Mouse (Mus musculus) megakaryocyte, embryonic 14.5 days (primary cell): ENCODE data around the gene Klk1b4. TPM values are rescaled to one million over a fixed set of nuclear protein-coding genes. Genes with fewer than 3 reads are reported as not detected.
"Not testable (repeated sequence)": the region's sequence is repeated elsewhere in the genome, so short reads cannot be mapped to it uniquely, and the experiment has no call there.

ENCODE experiments used
- H3K27me3 ChIP-seq: replicated peaks from 2 replicates; pipeline ENCODE3; 2012; ENCODE audit warnings: inconsistent platforms
- H3K36me3 ChIP-seq: replicated peaks from 2 replicates; pipeline ENCODE3; 2012; ENCODE audit warnings: low read length, inconsistent platforms, mixed read lengths
- H3K4me1 ChIP-seq: 2 replicates; pipeline ENCODE4 v1.6.1; 2012; ENCODE audit warnings: inconsistent platforms
- H3K4me3 ChIP-seq: replicated peaks from 2 replicates; pipeline ENCODE3; 2012; ENCODE audit warnings: moderate library complexity, mild to moderate bottlenecking, inconsistent platforms
- H3K9me3 ChIP-seq: 2 replicates; pipeline ENCODE4 v1.6.1; 2012; ENCODE audit warnings: inconsistent platforms
- FLI1 ChIP-seq: IDR thresholded peaks from 2 replicates; pipeline ENCODE4 v1.6.1; 2012; ENCODE audit warnings: low read length, inconsistent platforms, mixed read lengths
- GATA1 ChIP-seq: IDR thresholded peaks from 3 replicates; pipeline ENCODE4 v1.6.1; 2012; ENCODE audit warnings: mixed read lengths, low read length, inconsistent platforms, borderline replicate concordance
- polyA plus RNA-seq: library from polyadenylated mRNA; stranded (reverse); fragments of >175 nt; gene quantifications from 2 replicates; pipeline ENCODE4 v1.2.3, GENCODE M21; 2012; ENCODE audit warnings: low replicate concordance; ENCODE audit not compliant: insufficient read depth

The Klk1b4 gene
- polyA plus RNA-seq, 1 experiment = not detected

DNA sequence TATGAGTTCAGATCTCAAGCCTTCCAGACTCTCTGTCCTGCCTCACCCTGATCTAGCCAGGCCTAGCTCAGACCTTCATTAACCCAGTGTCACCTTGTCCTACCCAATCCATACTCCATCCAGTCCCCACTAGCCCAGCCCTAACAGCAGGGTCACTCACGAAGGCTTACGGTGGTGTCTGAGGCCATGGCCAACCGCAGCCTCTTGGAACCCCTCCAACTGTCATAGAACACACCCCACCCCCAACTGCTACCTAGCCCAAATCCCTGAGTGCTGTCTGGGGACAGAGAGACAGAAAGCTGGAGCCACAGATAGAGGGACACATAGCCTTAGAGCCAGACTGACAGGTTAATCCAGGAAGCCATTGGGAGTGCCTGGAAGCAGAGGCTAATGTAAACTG, 28.7 kb downstream of the Klk1b4 start, which contains the start of gene Gm36864:
TSS of gene Gm36864 (plus strand) at position 269 of the 400 bp plus-strand sequence.
- Histone ChIP-seq H3K36me3 (no peaks in the 10 kb centered on the region), H3K4me3 (no peak within 1 kb of the TSS), H3K4me1 (peaks cover 29% of the 10 kb centered on the region), H3K9me3 (no peaks in the 10 kb centered on the region), H3K27me3 (peaks cover 45% of the 10 kb centered on the region)
- no peak for TF ChIP-seq FLI1
- TF ChIP-seq GATA1 = no peak

DNA sequence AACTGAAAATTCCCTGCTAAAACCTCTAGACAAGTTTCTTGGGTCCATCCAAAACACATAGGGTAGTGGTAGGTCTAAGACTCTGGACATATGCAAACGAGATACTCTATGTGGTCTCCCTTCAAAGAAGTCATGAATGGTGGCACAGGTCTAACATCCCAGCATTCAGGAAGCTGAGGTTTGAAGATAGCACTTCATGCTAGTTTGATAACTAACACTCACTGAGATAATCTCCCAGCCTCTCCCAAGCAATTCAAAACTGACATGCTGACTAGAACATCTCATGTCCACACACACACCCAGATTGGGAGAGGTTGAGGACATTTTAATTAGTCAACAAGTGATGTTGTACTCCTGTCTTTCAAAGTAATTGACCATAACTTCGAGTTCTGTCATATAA, 32.7 kb downstream of the Klk1b4 start:
- Histone ChIP-seq H3K27me3 (peaks cover 37% of the 10 kb centered on the region), H3K9me3 (peaks cover 3% of the 10 kb centered on the region; the same call in 1 of the 2 replicates), H3K4me3 (no peak overlapping the region), H3K36me3 (no peaks in the 10 kb centered on the region), H3K4me1 (peaks cover 39% of the 10 kb centered on the region)
- no peak for TF ChIP-seq FLI1
- no peak for TF ChIP-seq GATA1

DNA sequence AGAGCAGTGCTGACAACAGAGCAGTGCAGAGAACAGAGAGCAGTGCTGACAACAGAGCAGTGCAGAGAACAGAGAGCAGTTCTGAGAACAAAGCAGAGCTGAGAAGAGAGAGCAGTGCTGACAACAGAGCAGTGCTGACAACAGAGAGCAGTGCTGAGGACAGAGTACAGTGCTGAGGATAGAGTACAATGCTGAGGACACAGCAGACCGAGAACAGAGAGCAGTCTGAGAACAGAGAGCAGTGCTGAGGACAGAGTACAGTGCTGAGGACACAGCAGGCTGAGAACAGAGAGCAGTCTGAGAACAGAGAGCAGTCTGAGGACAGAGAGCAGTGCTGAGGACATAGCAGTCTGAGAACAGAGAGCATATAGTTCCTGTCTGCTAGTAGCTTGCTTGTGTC, 33.5 kb downstream of the Klk1b4 start:
- H3K36me3 ChIP-seq = no peaks in the 10 kb centered on the region
- peaks cover 36% of the 10 kb centered on the region for H3K27me3 ChIP-seq
- peaks cover 47% of the 10 kb centered on the region for H3K4me1 ChIP-seq
- peak overlapping the region; percentile 8 for H3K4me3 ChIP-seq
- H3K9me3 ChIP-seq = peaks cover 3% of the 10 kb centered on the region; the same call in 1 of the 2 replicates
- TF ChIP-seq GATA1 = no peak
- no peak for TF ChIP-seq FLI1

DNA sequence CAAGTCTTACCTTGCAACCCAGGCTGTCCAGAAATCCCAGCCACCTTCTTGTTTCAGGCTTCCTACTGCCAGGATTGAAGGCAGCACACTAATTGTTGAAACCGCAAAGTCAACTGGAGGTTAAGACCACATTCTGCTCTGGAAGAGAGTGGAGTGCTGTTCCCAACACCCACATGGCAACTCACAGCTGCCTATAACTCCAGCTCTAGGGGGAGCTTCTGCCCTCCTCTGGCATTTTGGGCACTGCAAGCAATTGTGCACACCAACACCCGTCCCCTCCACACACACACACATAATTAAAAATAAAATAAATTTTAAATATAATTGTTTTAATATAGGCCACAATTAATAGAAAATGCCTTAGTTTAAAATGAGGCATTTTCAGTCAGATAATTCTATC, 33.9 kb downstream of the Klk1b4 start:
- H3K36me3 ChIP-seq = no peaks in the 10 kb centered on the region
- peaks cover 3% of the 10 kb centered on the region; the same call in 1 of the 2 replicates for H3K9me3 ChIP-seq
- TF ChIP-seq GATA1 (no peak), FLI1 (no peak)
- H3K27me3 ChIP-seq = peaks cover 31% of the 10 kb centered on the region
- no peak overlapping the region for H3K4me3 ChIP-seq
- H3K4me1 ChIP-seq = peaks cover 48% of the 10 kb centered on the region

DNA sequence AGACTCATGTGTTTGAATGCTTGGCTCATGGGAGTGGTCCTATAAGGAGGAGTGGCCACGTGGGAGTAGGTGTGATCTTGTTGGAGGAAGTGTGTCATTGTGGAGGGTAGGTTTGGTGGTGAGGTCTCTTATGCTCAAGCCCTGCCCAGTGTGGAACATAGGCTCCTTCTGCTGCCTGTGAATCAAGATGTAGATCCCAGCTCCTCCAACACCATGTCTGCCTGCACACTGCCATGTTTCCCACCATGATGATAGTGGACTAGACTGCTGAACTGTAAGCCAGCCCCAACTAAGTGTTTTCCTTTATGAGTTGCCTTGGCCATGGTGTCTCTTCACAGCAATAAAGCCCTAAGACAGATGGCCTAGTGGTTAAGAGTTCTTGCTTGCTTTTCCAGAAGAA, 36.8 kb downstream of the Klk1b4 start:
- TF ChIP-seq FLI1 = no peak
- Histone ChIP-seq H3K9me3 (peaks cover 3% of the 10 kb centered on the region; the same call in 1 of the 2 replicates), H3K4me1 (peaks cover 60% of the 10 kb centered on the region), H3K27me3 (peaks cover 14% of the 10 kb centered on the region), H3K36me3 (peaks cover 12% of the 10 kb centered on the region), H3K4me3 (peak overlapping the region; percentile 18)

DNA sequence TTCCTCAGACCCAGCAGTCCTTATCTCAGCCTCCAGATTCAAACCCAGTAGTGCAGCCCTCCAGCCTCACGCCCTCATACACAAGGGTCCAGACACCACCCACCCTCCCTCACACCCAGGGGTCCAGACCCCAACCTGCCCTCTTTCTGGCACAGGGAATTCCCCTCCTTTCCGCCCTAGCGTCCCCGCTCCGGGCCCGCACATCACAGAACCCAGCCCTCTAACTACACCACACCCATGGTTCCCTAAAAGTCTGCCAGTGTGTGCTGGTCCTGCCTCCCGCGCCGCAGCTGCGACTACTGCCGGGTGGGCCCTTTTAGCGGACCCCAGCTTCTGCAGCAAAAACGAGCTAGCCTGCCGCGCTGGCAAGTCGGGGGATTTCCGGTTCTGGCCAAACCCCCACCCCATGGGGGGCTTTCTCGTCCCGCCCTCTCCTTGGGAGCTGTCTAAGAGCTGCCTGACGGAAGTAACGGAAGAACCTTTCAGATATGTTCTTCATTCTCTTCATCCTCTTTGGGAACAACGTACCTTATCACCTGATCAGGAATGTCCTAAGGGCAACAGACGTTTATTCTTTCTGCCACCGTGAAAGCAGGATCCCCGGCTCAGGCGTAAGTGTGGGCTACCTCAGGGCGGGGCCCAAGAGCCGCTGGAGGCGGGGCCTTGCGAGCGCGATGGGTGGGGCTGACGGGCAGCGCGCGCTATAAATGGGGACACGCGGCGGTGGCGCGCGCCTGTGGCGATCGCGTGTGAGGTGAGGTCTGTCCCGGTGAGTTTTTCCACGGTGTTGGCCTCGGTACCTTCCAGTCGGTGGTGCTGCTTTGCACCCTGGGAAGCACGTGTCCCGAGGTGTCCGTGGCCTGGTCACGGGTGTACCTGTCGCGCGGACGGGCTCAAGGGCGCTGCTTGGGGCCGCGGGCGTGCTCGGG, 39.1 kb downstream of the Klk1b4 start, which contains the start of the genes 1700028J19Rik and 2410002F23Rik:
TSS of gene 1700028J19Rik (minus strand) at position 641 of the 929 bp plus-strand sequence.
TSS of gene 2410002F23Rik (plus strand) at position 668 of the 929 bp plus-strand sequence.
- H3K27me3 ChIP-seq = peaks cover 4% of the 10 kb centered on the region
- peak within 1 kb of the TSS; percentile 96 for H3K4me3 ChIP-seq
- peaks cover 60% of the 10 kb centered on the region for H3K4me1 ChIP-seq
- TF ChIP-seq GATA1 = no peak
- peak; percentile 79; the same call in 1 of the 2 replicates for TF ChIP-seq FLI1
- peaks cover 35% of the 10 kb centered on the region for H3K36me3 ChIP-seq
- H3K9me3 ChIP-seq = peaks cover 3% of the 10 kb centered on the region; the same call in 1 of the 2 replicates

DNA sequence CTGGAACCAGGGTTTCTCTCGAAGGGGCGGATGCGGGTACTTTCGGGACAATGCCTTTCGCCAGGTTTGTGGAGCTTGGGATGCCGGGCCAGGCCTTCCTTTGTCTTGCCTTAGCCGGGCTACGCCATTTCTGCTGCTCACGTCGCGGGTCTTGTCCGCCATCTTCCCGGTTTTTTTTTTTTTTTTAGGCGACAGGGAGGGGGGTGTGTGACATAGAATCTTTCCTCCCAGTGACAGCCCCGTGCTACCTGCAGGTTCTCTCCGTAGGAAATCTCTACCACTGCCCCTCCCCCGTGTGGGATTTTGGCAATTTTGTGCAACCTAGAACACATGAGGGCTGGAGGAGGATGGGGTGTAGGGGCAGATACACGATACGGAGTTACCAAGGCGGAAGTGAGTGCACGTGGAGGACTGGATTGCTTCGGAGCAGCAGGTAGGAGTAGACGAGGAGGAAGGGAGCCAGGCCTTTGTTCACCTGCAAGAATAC, 39.8 kb downstream of the Klk1b4 start:
- Histone ChIP-seq H3K9me3 (peaks cover 3% of the 10 kb centered on the region; the same call in 1 of the 2 replicates), H3K4me3 (peak overlapping the region; percentile 96), H3K36me3 (peaks cover 37% of the 10 kb centered on the region), H3K27me3 (peaks cover 4% of the 10 kb centered on the region), H3K4me1 (peaks cover 58% of the 10 kb centered on the region)
- TF ChIP-seq FLI1 = no peak
- no peak for TF ChIP-seq GATA1

DNA sequence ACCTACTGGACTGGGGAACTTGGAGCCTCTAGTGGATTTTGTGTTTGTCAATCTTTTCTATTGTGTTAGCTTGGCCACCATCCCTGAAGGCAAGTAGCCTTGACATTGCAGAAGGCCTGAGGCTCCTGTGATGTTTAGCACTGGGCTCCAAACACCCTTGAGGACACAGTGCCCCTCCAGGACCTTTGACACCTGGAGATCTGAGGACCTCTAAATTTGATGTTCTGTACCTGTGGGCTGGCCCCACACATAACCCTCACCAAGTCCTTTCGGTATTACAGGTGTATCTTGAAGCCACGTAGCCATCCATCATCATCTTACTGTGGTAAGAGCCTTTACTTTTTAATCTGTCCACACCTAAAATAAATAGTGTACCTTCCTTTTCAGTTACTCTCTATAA, 40.7 kb downstream of the Klk1b4 start:
- TF ChIP-seq GATA1 (no peak), FLI1 (no peak)
- Histone ChIP-seq H3K9me3 (peaks cover 3% of the 10 kb centered on the region; the same call in 1 of the 2 replicates), H3K27me3 (no peaks in the 10 kb centered on the region), H3K4me3 (peak overlapping the region; percentile 65), H3K36me3 (peaks cover 47% of the 10 kb centered on the region), H3K4me1 (peaks cover 63% of the 10 kb centered on the region)

DNA sequence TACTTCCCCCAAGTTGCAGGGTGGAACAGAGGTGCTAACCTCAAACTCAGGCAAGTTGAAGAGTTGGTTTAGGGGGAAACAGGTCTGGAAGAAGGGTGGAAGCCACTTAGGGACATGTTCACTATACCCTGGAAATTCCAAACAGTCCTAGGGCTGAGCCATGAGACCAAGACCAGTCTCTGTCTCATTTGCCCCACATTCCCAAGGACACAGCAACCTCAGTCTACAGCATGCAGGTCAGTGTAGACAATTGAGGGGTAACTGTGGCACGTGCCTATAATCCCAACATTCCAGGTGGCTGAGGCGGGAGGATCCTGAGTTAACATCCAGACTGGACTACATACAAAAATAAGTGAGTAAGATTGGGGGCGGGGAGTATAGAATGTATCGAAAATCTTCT, 42.0 kb downstream of the Klk1b4 start:
- no peak overlapping the region for H3K4me3 ChIP-seq
- TF ChIP-seq GATA1 (no peak), FLI1 (no peak)
- H3K4me1 ChIP-seq = peaks cover 66% of the 10 kb centered on the region
- H3K36me3 ChIP-seq = peaks cover 59% of the 10 kb centered on the region
- H3K27me3 ChIP-seq = no peaks in the 10 kb centered on the region
- H3K9me3 ChIP-seq = 0 out of 2 replicates have a peak, but pooled peaks cover under 1% of the 10 kb centered on the region

DNA sequence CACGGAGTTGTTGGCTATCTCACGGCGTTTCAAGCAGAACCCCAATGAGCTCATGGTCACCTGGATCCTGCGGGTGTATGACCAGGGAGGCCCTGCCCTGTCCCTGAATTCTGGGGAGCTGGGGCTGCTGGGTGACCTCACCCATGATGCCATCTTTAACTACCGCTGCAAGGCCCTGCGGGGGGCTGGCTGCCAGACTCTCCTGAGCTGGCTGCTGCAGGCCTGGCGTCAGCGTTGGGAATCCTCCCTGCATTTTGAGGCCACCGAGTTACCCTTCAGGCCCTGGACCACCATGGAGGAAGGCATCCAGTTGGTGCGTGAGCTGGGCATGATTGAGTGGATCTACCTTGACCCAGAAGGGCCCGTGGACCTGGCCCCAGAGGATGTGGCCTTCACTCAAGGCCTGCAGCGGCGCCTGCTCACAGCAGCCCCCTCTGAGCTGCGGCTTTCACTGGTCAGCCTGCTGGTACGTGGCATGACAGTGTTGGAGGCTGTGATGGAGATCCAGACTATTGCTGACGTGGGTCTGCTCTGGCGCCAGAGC, 43.6 kb downstream of the Klk1b4 start:
- H3K4me1 ChIP-seq = peaks cover 61% of the 10 kb centered on the region
- not testable (repeated sequence) for H3K4me3 ChIP-seq

More for the DNA sequence above, 43.6 kb downstream of the Klk1b4 start:
- H3K27me3 ChIP-seq, H3K9me3 ChIP-seq: not testable (repeated sequence)
- H3K36me3 ChIP-seq = peaks cover 64% of the 10 kb centered on the region
